Mouse (Mus musculus): Measurements from ENCODE around the gene Letmd1. TPM values are rescaled to one million over a fixed set of nuclear protein-coding genes. Genes with fewer than 3 reads are reported as not detected.
A peak's percentile ranks its signal among the peaks of the same experiment; 100 is the strongest.

The Letmd1 gene
- polyA plus RNA-seq, 1 experiment, result 26.1 TPM

DNA sequence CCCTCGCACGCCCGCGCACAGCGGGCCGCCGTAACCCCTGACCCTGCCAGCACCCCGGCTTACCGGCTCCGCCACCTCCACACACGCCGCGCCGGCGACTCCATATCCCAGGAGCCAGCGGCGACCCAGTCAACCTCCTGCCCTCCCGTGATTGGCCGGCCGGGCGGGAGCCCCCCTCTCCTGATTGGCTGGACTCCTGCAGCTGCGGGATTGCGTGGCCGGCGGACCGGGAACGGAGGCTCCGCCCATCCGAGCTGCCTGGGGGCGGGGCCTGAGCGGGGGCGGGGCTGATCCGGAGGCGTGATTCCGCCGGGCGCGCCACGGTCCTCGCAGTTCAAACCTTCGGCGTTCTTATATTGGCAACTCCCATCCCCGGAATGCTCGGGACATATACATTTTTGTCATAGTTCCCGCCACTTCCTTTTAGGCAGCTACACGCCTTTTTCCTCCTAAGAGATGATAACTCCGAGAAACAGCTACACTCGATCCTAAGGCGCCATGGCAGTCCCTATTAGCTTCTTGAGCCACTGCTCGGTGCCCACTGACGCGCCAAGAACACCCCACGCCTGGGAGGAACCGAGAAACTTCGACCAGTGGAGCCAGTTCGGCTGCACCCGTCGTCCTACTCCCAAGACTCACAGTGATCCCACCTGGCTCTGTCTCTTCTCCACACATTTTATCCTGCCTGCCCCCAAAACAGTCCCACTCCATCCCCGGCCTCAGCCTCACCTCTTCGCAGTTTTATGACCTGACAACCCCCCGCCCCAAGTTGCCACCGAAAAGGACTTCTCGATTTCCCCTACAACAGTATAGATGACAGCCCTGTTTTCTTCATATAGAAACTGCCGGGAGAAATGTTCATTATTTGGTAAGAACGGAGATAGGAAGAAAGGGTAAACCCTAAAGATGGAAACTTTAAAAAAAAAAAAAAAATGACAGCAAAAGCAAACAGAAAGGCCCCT, 45.6 kb upstream of the Letmd1 start:
- TF ChIP-seq POLR2A (IDR thresholded peaks at IDR 0.05; ENCODE audit: low read depth, low read length), result peak; percentile 93
- no peak for TF ChIP-seq CTCF (IDR thresholded peaks at IDR 0.05; ENCODE audit: extremely low read depth, insufficient read length, insufficient replicate concordance, low read depth, low read length)
- 1% methylated on average over 65 of the region's 65 CpGs for WGBS
- peak overlapping the region; percentile 67 for H3K27ac ChIP-seq (ENCODE audit: insufficient read depth, low read depth, low read length)

DNA sequence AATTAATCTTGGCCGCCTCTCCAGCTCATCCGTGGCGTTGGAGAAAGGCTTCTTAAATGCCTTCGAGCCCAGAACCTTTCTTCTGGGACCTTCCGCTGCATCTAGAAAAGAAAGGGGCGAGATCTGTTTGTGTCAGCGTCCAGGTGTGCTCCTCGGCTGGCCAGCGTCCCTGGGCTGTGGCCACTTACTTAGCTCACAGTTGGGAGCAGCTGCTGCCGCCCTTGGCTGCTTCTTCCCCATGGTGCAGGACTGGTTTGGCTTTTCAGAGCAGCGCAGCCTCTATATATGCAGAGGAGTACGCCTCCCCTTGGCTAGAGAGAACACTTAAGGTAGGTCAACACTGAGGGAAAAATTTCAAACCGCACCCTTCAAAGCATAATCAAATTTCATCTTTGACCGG, 44.9 kb upstream of the Letmd1 start:
- H3K4me3 ChIP-seq (ENCODE audit: low read depth, low read length), result peak overlapping the region; percentile 49

More for the DNA sequence above, 45.6 kb upstream of the Letmd1 start:
- no peaks in the 10 kb centered on the region for H3K36me3 ChIP-seq (ENCODE audit: control insufficient read depth, insufficient read depth, low read length)
- H3K4me1 ChIP-seq (ENCODE audit: control insufficient read depth, insufficient read depth, insufficient read length, low read length), result peaks cover 17% of the 10 kb centered on the region
- H3K4me3 ChIP-seq (ENCODE audit: low read depth, low read length), result peak overlapping the region; percentile 90
- H3K27me3 ChIP-seq (ENCODE audit: control insufficient read depth, insufficient read depth, low read length), result no peaks in the 10 kb centered on the region

DNA sequence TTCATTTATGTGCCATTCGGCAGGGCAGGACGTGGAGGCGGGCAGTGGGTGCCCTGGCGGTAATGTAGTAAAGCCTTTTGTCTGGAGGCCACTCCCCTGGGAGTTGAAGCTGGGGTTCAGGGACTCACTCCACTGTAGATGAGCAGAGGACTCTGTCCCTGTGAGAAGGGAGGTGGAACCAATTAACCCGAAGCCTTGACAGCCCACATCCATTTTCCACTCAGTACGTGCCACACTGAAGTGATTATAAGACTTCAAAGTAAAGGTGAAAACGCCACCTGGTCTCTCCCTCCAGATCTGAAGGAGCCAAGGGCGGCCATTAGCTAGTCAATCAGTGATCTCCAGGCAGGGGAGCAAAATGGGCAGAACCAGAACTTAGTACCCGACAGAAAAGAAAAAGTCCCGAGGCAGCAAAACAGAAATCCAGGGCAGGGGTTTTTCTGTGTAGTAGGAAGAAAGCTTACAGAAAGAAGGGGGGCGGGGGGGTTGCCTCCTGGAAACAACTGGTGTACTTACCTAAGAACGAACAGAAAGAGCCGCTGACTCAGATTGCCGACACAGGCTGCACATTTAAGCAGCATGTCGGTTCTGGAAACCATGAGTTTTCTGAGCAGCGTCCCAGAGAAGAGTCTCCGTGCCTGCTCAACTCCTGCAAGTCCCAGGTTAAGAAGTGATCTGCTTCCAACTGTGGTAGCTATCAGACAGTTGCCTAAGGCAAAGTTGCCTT, 44.3 kb upstream of the Letmd1 start, which contains the start of gene Slc11a2:
Gene Slc11a2 (minus strand): TSS at position 677 of the 727 bp plus-strand sequence.
- no peak for TF ChIP-seq CTCF (IDR thresholded peaks at IDR 0.05; ENCODE audit: extremely low read depth, insufficient read length, insufficient replicate concordance, low read depth, low read length)
- no peak for TF ChIP-seq POLR2A (IDR thresholded peaks at IDR 0.05; ENCODE audit: low read depth, low read length)
- Histone ChIP-seq H3K36me3 (ENCODE audit: control insufficient read depth, insufficient read depth, low read length) (no peaks in the 10 kb centered on the region), H3K4me1 (ENCODE audit: control insufficient read depth, insufficient read depth, insufficient read length, low read length) (peaks cover 13% of the 10 kb centered on the region), H3K27ac (ENCODE audit: insufficient read depth, low read depth, low read length) (peak within 1 kb of the TSS; percentile 45), H3K27me3 (ENCODE audit: control insufficient read depth, insufficient read depth, low read length) (no peaks in the 10 kb centered on the region), H3K4me3 (ENCODE audit: low read depth, low read length) (peak within 1 kb of the TSS; percentile 49)
- 17% methylated on average over 17 of the region's 17 CpGs for WGBS

More for the DNA sequence above, 44.9 kb upstream of the Letmd1 start:
- no peak for TF ChIP-seq CTCF (IDR thresholded peaks at IDR 0.05; ENCODE audit: extremely low read depth, insufficient read length, insufficient replicate concordance, low read depth, low read length)
- peak; percentile 43; the same call in 1 of the 2 replicates for TF ChIP-seq POLR2A (IDR thresholded peaks at IDR 0.05; ENCODE audit: low read depth, low read length)
- Histone ChIP-seq H3K36me3 (ENCODE audit: control insufficient read depth, insufficient read depth, low read length) (no peaks in the 10 kb centered on the region), H3K27ac (ENCODE audit: insufficient read depth, low read depth, low read length) (peak overlapping the region; percentile 45), H3K4me1 (ENCODE audit: control insufficient read depth, insufficient read depth, insufficient read length, low read length) (peaks cover 17% of the 10 kb centered on the region), H3K27me3 (ENCODE audit: control insufficient read depth, insufficient read depth, low read length) (no peaks in the 10 kb centered on the region)
- 2% methylated on average over 14 of the region's 14 CpGs for WGBS

DNA sequence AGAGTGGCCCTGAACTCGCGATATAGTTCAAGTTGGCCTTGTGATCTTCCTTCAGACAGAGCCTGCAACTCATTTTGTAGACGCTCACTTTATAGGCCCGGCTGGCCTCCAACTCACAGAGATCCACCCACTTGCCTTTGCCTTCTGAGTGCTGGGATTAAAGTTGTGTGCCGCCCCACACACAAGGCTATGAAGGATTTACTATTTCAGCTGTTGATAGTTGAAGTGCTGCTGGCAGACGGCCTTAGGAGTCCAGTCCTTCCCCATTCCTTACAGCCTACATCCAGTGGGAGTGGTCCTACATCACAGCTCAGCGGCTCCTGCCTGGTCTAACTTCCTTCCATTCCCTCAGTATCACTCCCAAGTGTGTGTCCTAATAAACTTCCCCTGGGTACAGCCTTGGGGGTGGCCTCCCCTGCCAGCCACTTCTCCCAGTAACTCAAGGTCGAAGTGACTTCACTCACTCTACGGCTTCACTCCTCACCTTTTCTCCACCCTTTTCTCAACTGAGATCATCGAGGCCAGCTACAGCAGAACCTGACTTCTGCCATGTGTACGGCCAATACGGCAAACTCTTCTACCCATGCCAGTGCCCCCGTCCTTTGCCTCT, 40.4 kb upstream of the Letmd1 start:
- 72% methylated on average over 13 of the region's 13 CpGs for WGBS
- H3K4me3 ChIP-seq (ENCODE audit: low read depth, low read length), result no peak overlapping the region
- H3K27ac ChIP-seq (ENCODE audit: insufficient read depth, low read depth, low read length), result no peak overlapping the region
- no peaks in the 10 kb centered on the region for H3K36me3 ChIP-seq (ENCODE audit: control insufficient read depth, insufficient read depth, low read length)
- H3K27me3 ChIP-seq (ENCODE audit: control insufficient read depth, insufficient read depth, low read length), result no peaks in the 10 kb centered on the region
- peaks cover 8% of the 10 kb centered on the region for H3K4me1 ChIP-seq (ENCODE audit: control insufficient read depth, insufficient read depth, insufficient read length, low read length)
- TF ChIP-seq POLR2A (IDR thresholded peaks at IDR 0.05; ENCODE audit: low read depth, low read length) (no peak), CTCF (IDR thresholded peaks at IDR 0.05; ENCODE audit: extremely low read depth, insufficient read length, insufficient replicate concordance, low read depth, low read length) (no peak)

DNA sequence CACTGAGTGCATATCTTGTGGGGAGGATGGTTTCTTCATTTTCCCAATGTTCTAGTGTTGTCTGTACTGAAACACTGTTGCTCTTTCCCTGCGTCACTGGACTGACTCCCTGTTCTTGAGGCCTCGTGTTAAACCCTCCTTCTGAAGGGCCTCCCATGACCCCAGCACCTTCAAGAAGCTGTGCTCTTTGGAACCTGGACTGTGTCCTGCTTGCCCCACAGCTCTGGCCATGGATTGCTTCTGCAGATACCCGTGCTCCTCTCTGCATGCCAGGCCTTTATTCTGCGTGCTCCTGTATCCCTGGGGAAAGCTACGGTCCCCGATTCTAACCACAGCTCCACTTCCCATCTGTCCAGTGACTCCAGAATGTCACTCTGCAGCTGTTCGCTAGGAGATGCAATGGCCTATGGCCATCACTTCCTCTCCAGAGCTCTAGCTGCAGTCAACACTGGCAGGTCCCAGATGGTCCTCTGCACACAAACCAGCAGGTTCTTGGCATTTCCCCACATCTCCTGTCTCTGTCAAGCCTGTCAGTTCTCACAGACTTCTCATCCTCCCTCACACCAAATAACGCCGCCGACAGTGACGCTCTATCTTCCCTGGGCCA, 38.8 kb upstream of the Letmd1 start:
- no peak for TF ChIP-seq CTCF (IDR thresholded peaks at IDR 0.05; ENCODE audit: extremely low read depth, insufficient read length, insufficient replicate concordance, low read depth, low read length)
- TF ChIP-seq POLR2A (IDR thresholded peaks at IDR 0.05; ENCODE audit: low read depth, low read length), result no peak
- Histone ChIP-seq H3K36me3 (ENCODE audit: control insufficient read depth, insufficient read depth, low read length) (no peaks in the 10 kb centered on the region), H3K4me1 (ENCODE audit: control insufficient read depth, insufficient read depth, insufficient read length, low read length) (peaks cover 5% of the 10 kb centered on the region), H3K4me3 (ENCODE audit: low read depth, low read length) (no peak overlapping the region), H3K27ac (ENCODE audit: insufficient read depth, low read depth, low read length) (no peak overlapping the region), H3K27me3 (ENCODE audit: control insufficient read depth, insufficient read depth, low read length) (no peaks in the 10 kb centered on the region)
- WGBS, result 68% methylated on average over 11 of the region's 11 CpGs

DNA sequence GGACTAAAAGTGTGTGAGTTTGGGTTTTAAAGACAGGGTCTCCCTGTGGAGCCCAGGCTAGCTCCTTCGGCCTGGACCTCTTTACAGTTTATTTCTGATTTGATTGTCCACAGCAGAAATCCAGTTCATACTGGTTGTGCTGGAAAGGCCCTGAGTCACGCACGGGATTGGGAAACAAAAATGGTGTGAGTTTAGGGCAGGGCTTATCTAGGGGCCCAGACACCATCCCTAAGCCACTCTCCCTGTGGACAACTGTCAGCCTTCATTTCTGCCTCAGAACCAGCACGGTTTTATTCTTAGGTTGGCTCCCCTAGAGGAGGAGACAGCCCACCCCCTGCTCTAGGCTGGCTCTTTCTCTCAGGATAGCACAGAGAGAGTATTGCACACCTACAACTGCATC, 35.6 kb upstream of the Letmd1 start:
- 68% methylated on average over 4 of the region's 4 CpGs for WGBS
- H3K27ac ChIP-seq (ENCODE audit: insufficient read depth, low read depth, low read length), result no peak overlapping the region
- TF ChIP-seq CTCF (IDR thresholded peaks at IDR 0.05; ENCODE audit: extremely low read depth, insufficient read length, insufficient replicate concordance, low read depth, low read length), result no peak
- no peak for TF ChIP-seq POLR2A (IDR thresholded peaks at IDR 0.05; ENCODE audit: low read depth, low read length)

More for the DNA sequence above, 35.6 kb upstream of the Letmd1 start:
- Histone ChIP-seq H3K27me3 (ENCODE audit: control insufficient read depth, insufficient read depth, low read length) (no peaks in the 10 kb centered on the region), H3K36me3 (ENCODE audit: control insufficient read depth, insufficient read depth, low read length) (no peaks in the 10 kb centered on the region), H3K4me3 (ENCODE audit: low read depth, low read length) (no peak overlapping the region), H3K4me1 (ENCODE audit: control insufficient read depth, insufficient read depth, insufficient read length, low read length) (peaks cover 9% of the 10 kb centered on the region)
